Mouse (Mus musculus) kidney, embryonic 14.5 days (tissue): ENCODE data around the gene Nelfa. TPM values are rescaled to one million over a fixed set of nuclear protein-coding genes. Genes with fewer than 3 reads are reported as not detected.

Source experiments
- ATAC-seq: fragments of 200-750 bp; cut with Nextera tagmentation; 2 replicates; pipeline ENCODE4 v1.8.0; 2017; ENCODE audit warnings: moderate number of reproducible peaks, mild to moderate bottlenecking, moderate TSS enrichment, moderate library complexity; ENCODE audit not compliant: low FRiP score, low TSS enrichment
- H3K27ac ChIP-seq: fragments of 300-500 bp; sonication (generic); 2 replicates; pipeline ENCODE4 v1.5.1; 2014; ENCODE audit warnings: low read depth, mild to moderate bottlenecking, low read length, moderate library complexity, mixed read lengths
- H3K27me3 ChIP-seq: fragments of 300-500 bp; sonication (generic); 2 replicates; pipeline ENCODE4 v1.6.1; 2014; ENCODE audit warnings: mild to moderate bottlenecking, low read length; ENCODE audit not compliant: control insufficient read depth, insufficient read depth
- H3K36me3 ChIP-seq: fragments of 300-500 bp; sonication (generic); 2 replicates; pipeline ENCODE4 v1.6.1; 2014; ENCODE audit warnings: low read length, mixed read lengths; ENCODE audit not compliant: control insufficient read depth, insufficient read depth
- H3K4me1 ChIP-seq: fragments of 300-500 bp; sonication (generic); 2 replicates; pipeline ENCODE4 v1.6.1; 2014; ENCODE audit warnings: low read length, mixed read lengths; ENCODE audit not compliant: control insufficient read depth, insufficient read depth
- H3K4me2 ChIP-seq: fragments of 300-500 bp; sonication (generic); replicated peaks from 2 replicates; pipeline ENCODE4 v1.6.1; 2014; ENCODE audit warnings: low read depth, mild to moderate bottlenecking, low read length
- H3K4me3 ChIP-seq: fragments of 300-500 bp; sonication (generic); 2 replicates; pipeline ENCODE4 v1.5.1; 2014; ENCODE audit warnings: mild to moderate bottlenecking, low read length
- H3K9ac ChIP-seq: fragments of 300-500 bp; sonication (generic); 2 replicates; pipeline ENCODE4 v1.6.1; 2014; ENCODE audit warnings: low read depth, mild to moderate bottlenecking, low read length, moderate library complexity
- H3K9me3 ChIP-seq: fragments of 300-500 bp; sonication (generic); 2 replicates; pipeline ENCODE4 v1.6.1; 2016; ENCODE audit warnings: low read length; ENCODE audit not compliant: control insufficient read depth
- WGBS: fragments of 180-500 bp; shearing (Covaris S2); extraction: QIAGEN DNeasy Blood & Tissue Kit; methylation state at CpG from one replicate; pipeline ENCODE4 v1.1.7; 2014; 5-methylcytosine and 5-hydroxymethylcytosine counted together
- polyA plus RNA-seq: library from polyadenylated mRNA; unstranded; fragments of >200 nt; fragmentation: Nextera tagmentation; extraction: Ambion mirVana; gene quantifications from 2 replicates; pipeline ENCODE4 v1.2.1, GENCODE M21; 2014

The Nelfa gene
- polyA plus RNA-seq: 47.4 and 60.3 TPM in 2 replicates

GRCm38 (mm10) chr5:33936120-33936707 is at the start of gene Nelfa:
TSS of gene Nelfa (minus strand) at chr5:33936413.
- Histone ChIP-seq H3K27ac (peak within 1 kb of the TSS; percentile 84), H3K4me2 (peak within 1 kb of the TSS; percentile 55), H3K27me3 (no peaks in the 10 kb centered on the region), H3K4me1 (peaks cover 11% of the 10 kb centered on the region; the same call in 1 of the 2 replicates), H3K9me3 (peaks cover 15% of the 10 kb centered on the region), H3K36me3 (peaks cover 3% of the 10 kb centered on the region; the same call in 1 of the 2 replicates), H3K9ac (peak within 1 kb of the TSS; percentile 92), H3K4me3 (peak within 1 kb of the TSS; percentile 84)
- peak; percentile 98 for ATAC-seq
- under 1% methylated on average over 61 of the region's 61 CpGs for WGBS

GRCm38 (mm10) chr5:33983309-33984121 is 47.3 kb upstream of the Nelfa start, which contains the start of gene Gm1673:
TSS of gene Gm1673 (plus strand) at chr5:33983433.
- Histone ChIP-seq H3K4me1 (0 out of 2 replicates have a peak, but pooled peaks cover 7% of the 10 kb centered on the region), H3K27ac (0 out of 2 replicates have a peak within 1 kb of the TSS, but pooled peaks have one; percentile 43), H3K9ac (peak within 1 kb of the TSS; percentile 74), H3K4me2 (peak within 1 kb of the TSS; percentile 94), H3K4me3 (peak within 1 kb of the TSS; percentile 91), H3K27me3 (peaks cover 3% of the 10 kb centered on the region; the same call in 1 of the 2 replicates), H3K9me3 (no peaks in the 10 kb centered on the region), H3K36me3 (no peaks in the 10 kb centered on the region)
- ATAC-seq: peak; percentile 88
- under 1% methylated on average over 79 of the region's 88 CpGs for WGBS

- H3K4me1 ChIP-seq: 0 out of 2 replicates have a peak, but pooled peaks cover 7% of the 10 kb centered on the region
- H3K27me3 ChIP-seq: peaks cover 3% of the 10 kb centered on the region; the same call in 1 of the 2 replicates
- H3K4me3 ChIP-seq: peak overlapping the region; percentile 91
- ATAC-seq: peak; percentile 37
- peak overlapping the region; percentile 94 for H3K4me2 ChIP-seq
- no peaks in the 10 kb centered on the region for H3K9me3 ChIP-seq
- WGBS: 3% methylated on average over 26 of the region's 26 CpGs
- 0 out of 2 replicates have a peak overlapping the region, but pooled peaks have one; percentile 43 for H3K27ac ChIP-seq
- peak overlapping the region; percentile 74 for H3K9ac ChIP-seq
- H3K36me3 ChIP-seq: no peaks in the 10 kb centered on the region
Measured at GRCm38 (mm10) chr5:33982731-33983259, 46.6 kb upstream of the Nelfa start.

GRCm38 (mm10) chr5:33976267-33976666 is 40.1 kb upstream of the Nelfa start:
- Histone ChIP-seq H3K27me3 (no peaks in the 10 kb centered on the region), H3K4me3 (no peak overlapping the region), H3K4me2 (no peak overlapping the region), H3K27ac (no peak overlapping the region), H3K36me3 (no peaks in the 10 kb centered on the region), H3K9ac (no peak overlapping the region), H3K4me1 (no peaks in the 10 kb centered on the region), H3K9me3 (no peaks in the 10 kb centered on the region)
- ATAC-seq: no peak
- WGBS: 54% methylated on average over 3 of the region's 3 CpGs

GRCm38 (mm10) chr5:33974736-33975135 is 38.5 kb upstream of the Nelfa start:
- Histone ChIP-seq H3K9me3 (no peaks in the 10 kb centered on the region), H3K4me1 (no peaks in the 10 kb centered on the region), H3K4me2 (no peak overlapping the region), H3K36me3 (no peaks in the 10 kb centered on the region), H3K9ac (no peak overlapping the region), H3K4me3 (no peak overlapping the region), H3K27me3 (no peaks in the 10 kb centered on the region), H3K27ac (no peak overlapping the region)
- no peak for ATAC-seq
- WGBS: 72% methylated on average over 2 of the region's 2 CpGs

- Histone ChIP-seq H3K27me3 (no peaks in the 10 kb centered on the region), H3K4me3 (no peak overlapping the region), H3K9me3 (peaks cover 10% of the 10 kb centered on the region), H3K4me2 (no peak overlapping the region), H3K4me1 (no peaks in the 10 kb centered on the region), H3K9ac (no peak overlapping the region), H3K36me3 (no peaks in the 10 kb centered on the region), H3K27ac (no peak overlapping the region)
- ATAC-seq: no peak
- 72% methylated on average over 4 of the region's 4 CpGs for WGBS
Measured at GRCm38 (mm10) chr5:33959382-33959781, 23.2 kb upstream of the Nelfa start.

- H3K9ac ChIP-seq: no peak overlapping the region
- H3K36me3 ChIP-seq: no peaks in the 10 kb centered on the region
- no peak for ATAC-seq
- H3K4me1 ChIP-seq: no peaks in the 10 kb centered on the region
- H3K9me3 ChIP-seq: peaks cover 21% of the 10 kb centered on the region
- H3K4me3 ChIP-seq: no peak overlapping the region
- no peak overlapping the region for H3K27ac ChIP-seq
- 59% methylated on average over 4 of the region's 4 CpGs for WGBS
- H3K27me3 ChIP-seq: no peaks in the 10 kb centered on the region
- H3K4me2 ChIP-seq: no peak overlapping the region
Measured at GRCm38 (mm10) chr5:33955868-33956267, 19.7 kb upstream of the Nelfa start.

GRCm38 (mm10) chr5:33954354-33954753 is 18.1 kb upstream of the Nelfa start:
- no peak overlapping the region for H3K4me3 ChIP-seq

More at GRCm38 (mm10) chr5:33954354-33954753, 18.1 kb upstream of the Nelfa start:
- H3K4me1 ChIP-seq: no peaks in the 10 kb centered on the region
- H3K9ac ChIP-seq: no peak overlapping the region
- WGBS: 46% methylated on average over 10 of the region's 10 CpGs
- H3K36me3 ChIP-seq: no peaks in the 10 kb centered on the region
- no peak for ATAC-seq
- peaks cover 21% of the 10 kb centered on the region for H3K9me3 ChIP-seq
- no peak overlapping the region for H3K27ac ChIP-seq
- H3K27me3 ChIP-seq: no peaks in the 10 kb centered on the region
- no peak overlapping the region for H3K4me2 ChIP-seq
